Mouse (Mus musculus): ENCODE data around the gene Ccz1. TPM values are rescaled to one million over a fixed set of nuclear protein-coding genes. Genes with fewer than 3 reads are reported as not detected.

Ccz1 gene
- polyA plus RNA-seq (2016; fragmentation: Nextera tagmentation; extraction: Ambion mirVana) = 97.7 and 104 TPM in 2 replicates

- Histone ChIP-seq H3K9ac (replicated peaks) (peak within 1 kb of the TSS; percentile 88), H3K4me3 (replicated peaks) (peak within 1 kb of the TSS; percentile 85), H3K36me3 (peaks cover 28% of the 10 kb centered on the region), H3K4me2 (peak within 1 kb of the TSS; percentile 64), H3K27me3 (no peaks in the 10 kb centered on the region), H3K4me1 (replicated peaks) (peaks cover 3% of the 10 kb centered on the region; the same call in 1 of the 2 replicates), H3K9me3 (no peaks in the 10 kb centered on the region), H3K27ac (peak within 1 kb of the TSS; percentile 75)
- 3% methylated on average over 47 of the region's 47 CpGs for WGBS
- ATAC-seq (ENCODE audit: insufficient number of reproducible peaks, insufficient read depth, low FRiP score, low TSS enrichment, low read depth) = peak; percentile 94
Observed at GRCm38 (mm10) chr5:144014551-144015311, at the start of gene Ccz1. Gene Ccz1, minus strand, starts transcription at chr5:144014877.

- H3K9me3 ChIP-seq = peaks cover 6% of the 10 kb centered on the region; the same call in 1 of the 2 replicates
- H3K4me3 ChIP-seq (replicated peaks) = no peak overlapping the region
- no peak for ATAC-seq (ENCODE audit: insufficient number of reproducible peaks, insufficient read depth, low FRiP score, low TSS enrichment, low read depth)
- no peaks in the 10 kb centered on the region for H3K27me3 ChIP-seq
- H3K4me2 ChIP-seq = no peak overlapping the region
- H3K36me3 ChIP-seq = no peaks in the 10 kb centered on the region
- H3K27ac ChIP-seq = no peak overlapping the region
- no peak overlapping the region for H3K9ac ChIP-seq (replicated peaks)
- no peaks in the 10 kb centered on the region for H3K4me1 ChIP-seq (replicated peaks)
- 73% methylated on average over 5 of the region's 5 CpGs for WGBS
Observed at GRCm38 (mm10) chr5:144064093-144064492, 49.4 kb upstream of the Ccz1 start.

- H3K9me3 ChIP-seq = no peaks in the 10 kb centered on the region
- no peaks in the 10 kb centered on the region for H3K27me3 ChIP-seq
- H3K4me2 ChIP-seq = no peak overlapping the region
- no peak overlapping the region for H3K9ac ChIP-seq (replicated peaks)
- no peaks in the 10 kb centered on the region for H3K36me3 ChIP-seq
- no peaks in the 10 kb centered on the region for H3K4me1 ChIP-seq (replicated peaks)
- 88% methylated on average over 6 of the region's 6 CpGs for WGBS
- H3K27ac ChIP-seq = no peak overlapping the region
- no peak for ATAC-seq (ENCODE audit: insufficient number of reproducible peaks, insufficient read depth, low FRiP score, low TSS enrichment, low read depth)
- no peak overlapping the region for H3K4me3 ChIP-seq (replicated peaks)
Observed at GRCm38 (mm10) chr5:144054340-144054739, 39.7 kb upstream of the Ccz1 start.

GRCm38 (mm10) chr5:144053450-144053849, 38.8 kb upstream of the Ccz1 start:
- Histone ChIP-seq H3K4me3 (replicated peaks) (no peak overlapping the region), H3K27me3 (no peaks in the 10 kb centered on the region), H3K4me2 (no peak overlapping the region), H3K36me3 (no peaks in the 10 kb centered on the region), H3K27ac (no peak overlapping the region), H3K4me1 (replicated peaks) (no peaks in the 10 kb centered on the region), H3K9ac (replicated peaks) (no peak overlapping the region), H3K9me3 (no peaks in the 10 kb centered on the region)
- no peak for ATAC-seq (ENCODE audit: insufficient number of reproducible peaks, insufficient read depth, low FRiP score, low TSS enrichment, low read depth)
- WGBS = 54% methylated on average over 3 of the region's 3 CpGs

- no peaks in the 10 kb centered on the region for H3K36me3 ChIP-seq
- no peak overlapping the region for H3K27ac ChIP-seq
- no peaks in the 10 kb centered on the region for H3K27me3 ChIP-seq
- H3K9ac ChIP-seq (replicated peaks) = no peak overlapping the region
- no peaks in the 10 kb centered on the region for H3K9me3 ChIP-seq
- no peak overlapping the region for H3K4me2 ChIP-seq
- no peak overlapping the region for H3K4me3 ChIP-seq (replicated peaks)
- H3K4me1 ChIP-seq (replicated peaks) = peaks cover 6% of the 10 kb centered on the region; the same call in 1 of the 2 replicates
- no peak for ATAC-seq (ENCODE audit: insufficient number of reproducible peaks, insufficient read depth, low FRiP score, low TSS enrichment, low read depth)
Observed at GRCm38 (mm10) chr5:144051268-144051667, 36.6 kb upstream of the Ccz1 start.

GRCm38 (mm10) chr5:144049881-144050280, 35.2 kb upstream of the Ccz1 start:
- H3K9me3 ChIP-seq = no peaks in the 10 kb centered on the region
- WGBS = 79% methylated on average over 3 of the region's 3 CpGs
- no peaks in the 10 kb centered on the region for H3K36me3 ChIP-seq
- no peak overlapping the region for H3K9ac ChIP-seq (replicated peaks)
- H3K4me3 ChIP-seq (replicated peaks) = no peak overlapping the region
- ATAC-seq (ENCODE audit: insufficient number of reproducible peaks, insufficient read depth, low FRiP score, low TSS enrichment, low read depth) = no peak
- H3K4me1 ChIP-seq (replicated peaks) = peaks cover 6% of the 10 kb centered on the region; the same call in 1 of the 2 replicates
- H3K27me3 ChIP-seq = no peaks in the 10 kb centered on the region
- no peak overlapping the region for H3K27ac ChIP-seq
- no peak overlapping the region for H3K4me2 ChIP-seq

DNA sequence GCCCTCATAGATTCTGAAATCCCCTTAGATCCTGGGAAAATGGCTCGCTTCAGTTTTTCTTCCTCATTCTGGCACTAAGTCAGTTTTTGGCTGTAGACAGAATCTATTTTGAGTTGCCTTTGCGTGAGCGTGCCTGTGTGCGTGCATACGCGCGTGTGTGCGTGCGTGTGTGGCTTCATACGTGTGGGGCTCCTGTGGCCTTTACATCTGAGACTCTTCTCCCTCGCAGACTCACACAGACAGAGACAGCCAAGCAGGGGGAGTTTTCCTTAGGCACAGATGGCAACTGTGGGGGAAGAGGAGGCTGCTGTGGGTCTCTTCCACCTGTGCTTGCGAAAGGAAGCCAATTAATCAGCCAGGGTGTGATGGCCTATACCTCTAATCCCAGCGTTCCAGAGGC, 32.6 kb upstream of the Ccz1 start:
- Histone ChIP-seq H3K27ac (no peak overlapping the region), H3K36me3 (no peaks in the 10 kb centered on the region), H3K4me3 (replicated peaks) (no peak overlapping the region), H3K4me1 (replicated peaks) (peaks cover 6% of the 10 kb centered on the region; the same call in 1 of the 2 replicates), H3K9me3 (no peaks in the 10 kb centered on the region), H3K4me2 (peak overlapping the region; percentile 27; the same call in 1 of the 2 replicates), H3K9ac (replicated peaks) (no peak overlapping the region), H3K27me3 (no peaks in the 10 kb centered on the region)
- no peak for ATAC-seq (ENCODE audit: insufficient number of reproducible peaks, insufficient read depth, low FRiP score, low TSS enrichment, low read depth)
- WGBS = 64% methylated on average over 13 of the region's 13 CpGs

DNA sequence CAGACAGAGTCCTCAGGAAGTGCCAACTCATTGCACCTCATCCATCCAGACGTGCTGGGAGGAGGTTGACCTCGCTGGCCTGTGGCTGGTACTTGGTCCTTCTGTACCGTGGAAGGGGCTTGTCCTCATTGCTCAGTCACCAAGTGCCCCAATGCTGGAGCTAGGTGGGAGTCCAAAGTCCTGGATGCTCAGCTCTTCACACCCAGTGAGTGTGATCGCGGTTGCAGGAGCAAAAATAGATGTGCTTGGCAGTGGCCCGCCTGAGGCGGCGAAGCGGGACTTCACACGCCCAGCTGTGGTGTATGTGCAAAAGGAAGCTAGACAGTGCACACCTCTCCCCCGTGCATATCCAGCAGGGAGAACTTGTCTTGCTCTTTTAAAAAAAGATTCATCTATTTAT, 28.5 kb upstream of the Ccz1 start:
- no peaks in the 10 kb centered on the region for H3K36me3 ChIP-seq
- H3K9ac ChIP-seq (replicated peaks) = no peak overlapping the region
- H3K4me3 ChIP-seq (replicated peaks) = no peak overlapping the region
- WGBS = 90% methylated on average over 11 of the region's 11 CpGs
- no peak overlapping the region for H3K4me2 ChIP-seq
- 0 out of 2 replicates have a peak, but pooled peaks cover 6% of the 10 kb centered on the region for H3K9me3 ChIP-seq
- H3K27me3 ChIP-seq = no peaks in the 10 kb centered on the region
- ATAC-seq (ENCODE audit: insufficient number of reproducible peaks, insufficient read depth, low FRiP score, low TSS enrichment, low read depth) = no peak
- H3K27ac ChIP-seq = no peak overlapping the region
- H3K4me1 ChIP-seq (replicated peaks) = peaks cover 6% of the 10 kb centered on the region; the same call in 1 of the 2 replicates

GRCm38 (mm10) chr5:144040720-144041364, 26.2 kb upstream of the Ccz1 start:
- no peak overlapping the region for H3K9ac ChIP-seq (replicated peaks)
- 0 out of 2 replicates have a peak, but pooled peaks cover 6% of the 10 kb centered on the region for H3K9me3 ChIP-seq
- H3K36me3 ChIP-seq = no peaks in the 10 kb centered on the region
- H3K4me3 ChIP-seq (replicated peaks) = no peak overlapping the region
- H3K27ac ChIP-seq = no peak overlapping the region
- 48% methylated on average over 11 of the region's 11 CpGs for WGBS
- H3K4me1 ChIP-seq (replicated peaks) = no peaks in the 10 kb centered on the region
- H3K4me2 ChIP-seq = no peak overlapping the region
- H3K27me3 ChIP-seq = no peaks in the 10 kb centered on the region
- no peak for ATAC-seq (ENCODE audit: insufficient number of reproducible peaks, insufficient read depth, low FRiP score, low TSS enrichment, low read depth)

DNA sequence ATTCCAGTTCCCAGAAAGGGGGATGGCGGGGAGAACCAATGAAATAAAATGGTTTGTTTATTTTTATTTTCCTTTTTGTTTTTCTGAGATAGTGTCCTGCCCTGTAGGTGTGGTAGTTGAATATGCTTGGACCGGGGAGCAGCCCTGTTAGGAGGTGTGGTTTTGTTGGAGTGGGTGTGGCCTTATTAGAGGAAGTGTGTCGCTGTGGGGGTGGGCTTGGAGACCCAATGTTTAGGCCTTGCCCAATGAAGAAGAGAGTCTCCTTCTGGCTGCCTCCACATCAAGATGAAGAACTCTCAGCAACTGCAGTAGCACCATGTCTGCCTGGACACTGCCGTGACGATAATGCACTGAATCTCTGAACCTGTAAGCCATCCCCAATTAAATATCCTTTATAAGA, 25.2 kb upstream of the Ccz1 start:
- H3K4me1 ChIP-seq (replicated peaks) = no peaks in the 10 kb centered on the region
- H3K9ac ChIP-seq (replicated peaks) = no peak overlapping the region
- H3K4me2 ChIP-seq = no peak overlapping the region
- no peak overlapping the region for H3K4me3 ChIP-seq (replicated peaks)
- H3K27ac ChIP-seq = no peak overlapping the region
- 0 out of 2 replicates have a peak, but pooled peaks cover 6% of the 10 kb centered on the region for H3K9me3 ChIP-seq
- ATAC-seq (ENCODE audit: insufficient number of reproducible peaks, insufficient read depth, low FRiP score, low TSS enrichment, low read depth) = no peak
- H3K36me3 ChIP-seq = no peaks in the 10 kb centered on the region
- H3K27me3 ChIP-seq = no peaks in the 10 kb centered on the region
- WGBS = 91% methylated on average over 5 of the region's 5 CpGs

DNA sequence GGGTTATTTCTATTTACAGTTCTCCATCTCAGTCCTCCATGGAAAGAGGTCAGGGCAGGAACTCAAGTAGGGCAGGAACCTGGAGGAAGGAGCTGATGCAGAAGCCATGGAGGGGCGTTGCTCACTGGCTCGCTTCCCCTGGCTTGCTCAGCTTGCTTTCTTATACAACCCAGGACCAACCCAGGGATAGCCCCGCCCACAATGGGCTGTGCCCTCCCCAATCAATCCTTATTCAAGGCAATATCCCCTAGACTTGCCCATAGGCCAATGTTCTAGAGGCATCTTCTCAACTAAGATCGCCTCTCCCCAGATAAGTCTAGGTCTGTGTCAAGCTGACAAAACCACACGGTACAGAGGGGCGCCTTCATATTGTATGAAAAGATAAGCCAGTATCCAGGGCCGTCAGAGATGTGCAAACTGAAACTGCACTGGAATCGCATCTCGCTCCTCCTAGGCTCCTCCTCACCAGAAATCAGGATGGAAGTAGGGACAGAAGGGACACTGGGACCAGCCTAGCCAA, 24.5 kb upstream of the Ccz1 start:
- Histone ChIP-seq H3K9me3 (0 out of 2 replicates have a peak, but pooled peaks cover 6% of the 10 kb centered on the region), H3K36me3 (no peaks in the 10 kb centered on the region), H3K27me3 (no peaks in the 10 kb centered on the region), H3K4me1 (replicated peaks) (no peaks in the 10 kb centered on the region), H3K4me3 (replicated peaks) (no peak overlapping the region), H3K9ac (replicated peaks) (no peak overlapping the region), H3K4me2 (no peak overlapping the region), H3K27ac (no peak overlapping the region)
- ATAC-seq (ENCODE audit: insufficient number of reproducible peaks, insufficient read depth, low FRiP score, low TSS enrichment, low read depth) = no peak
- 82% methylated on average over 9 of the region's 9 CpGs for WGBS
